Mouse (Mus musculus) erythroblast, embryonic 14.5 days (primary cell): ENCODE data around the gene Fam57a. TPM values are rescaled to one million over a fixed set of nuclear protein-coding genes. Genes with fewer than 3 reads are reported as not detected.

Experiments
- H3K27me3 ChIP-seq: 2 replicates; pipeline ENCODE4 v1.6.1; 2012; ENCODE audit warnings: inconsistent platforms; ENCODE audit not compliant: control insufficient read depth
- H3K36me3 ChIP-seq: 2 replicates; pipeline ENCODE4 v1.6.1; 2012; ENCODE audit warnings: mild to moderate bottlenecking, inconsistent platforms; ENCODE audit not compliant: control insufficient read depth
- H3K4me1 ChIP-seq: 2 replicates; pipeline ENCODE4 v1.6.1; 2012; ENCODE audit warnings: inconsistent platforms; ENCODE audit not compliant: control insufficient read depth
- H3K4me3 ChIP-seq: replicated peaks from 2 replicates; pipeline ENCODE3; 2012; ENCODE audit warnings: moderate library complexity, mild to moderate bottlenecking, inconsistent platforms
- H3K9me3 ChIP-seq: 2 replicates; pipeline ENCODE4 v1.6.1; 2012; ENCODE audit warnings: low read length, inconsistent platforms, mixed read lengths; ENCODE audit not compliant: control insufficient read depth
- GATA1 ChIP-seq: IDR thresholded peaks from 2 replicates; pipeline ENCODE4 v1.6.1; 2012; ENCODE audit warnings: low read length, inconsistent platforms, mixed read lengths
- TAL1 ChIP-seq: IDR thresholded peaks from 3 replicates; pipeline ENCODE4 v1.6.1; 2012; ENCODE audit warnings: low read length, inconsistent platforms, mixed read lengths
- polyA plus RNA-seq: library from polyadenylated mRNA; stranded (reverse); fragments of >175 nt; gene quantifications from 2 replicates; pipeline ENCODE4 v1.2.3, GENCODE M21; 2012

Gene Fam57a
- polyA plus RNA-seq = not detected in 2 replicates

DNA sequence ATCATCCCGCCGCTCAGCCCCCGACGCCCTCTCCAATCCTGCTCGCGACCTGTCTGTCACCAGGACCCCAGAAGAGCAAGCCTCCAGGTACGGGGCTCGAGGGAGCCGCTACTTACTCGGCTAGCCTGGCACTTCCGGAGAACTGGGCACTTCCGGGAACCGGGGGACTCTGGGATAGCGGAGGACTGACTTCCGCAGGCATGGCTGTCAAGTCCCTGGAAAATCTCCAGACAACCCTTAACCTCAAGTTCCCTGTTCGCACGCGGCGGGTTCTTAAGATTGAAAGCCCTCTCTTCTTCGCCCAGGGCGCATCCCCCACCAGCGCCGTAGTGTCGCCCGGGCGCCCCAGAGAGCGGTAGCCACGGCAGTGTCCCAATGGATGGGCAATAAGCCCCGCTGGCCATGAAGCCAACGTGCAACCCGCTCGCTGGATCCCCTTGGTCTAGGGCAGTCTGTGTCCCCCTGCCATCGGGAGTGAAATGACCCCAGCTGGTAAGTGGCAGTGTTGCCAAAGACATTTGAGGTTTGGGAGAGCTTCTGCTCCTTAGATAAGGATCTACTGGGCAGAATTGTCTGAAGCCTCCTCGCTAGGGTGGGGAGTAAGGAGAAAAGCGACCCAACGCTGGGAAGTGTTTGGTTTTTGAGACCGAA lies at the start of gene Fam57a, which contains the start of gene Vps53:
TSS of gene Fam57a (plus strand) at position 177 of the 651 bp plus-strand sequence.
TSS of gene Vps53 (minus strand) at position 153 of the 651 bp plus-strand sequence.
- TF ChIP-seq GATA1 (peak; percentile 88), TAL1 (no peak)
- Histone ChIP-seq H3K36me3 (peaks cover 17% of the 10 kb centered on the region), H3K4me3 (peak within 1 kb of the TSS; percentile 97), H3K27me3 (no peaks in the 10 kb centered on the region), H3K4me1 (peaks cover 21% of the 10 kb centered on the region), H3K9me3 (no peaks in the 10 kb centered on the region)

DNA sequence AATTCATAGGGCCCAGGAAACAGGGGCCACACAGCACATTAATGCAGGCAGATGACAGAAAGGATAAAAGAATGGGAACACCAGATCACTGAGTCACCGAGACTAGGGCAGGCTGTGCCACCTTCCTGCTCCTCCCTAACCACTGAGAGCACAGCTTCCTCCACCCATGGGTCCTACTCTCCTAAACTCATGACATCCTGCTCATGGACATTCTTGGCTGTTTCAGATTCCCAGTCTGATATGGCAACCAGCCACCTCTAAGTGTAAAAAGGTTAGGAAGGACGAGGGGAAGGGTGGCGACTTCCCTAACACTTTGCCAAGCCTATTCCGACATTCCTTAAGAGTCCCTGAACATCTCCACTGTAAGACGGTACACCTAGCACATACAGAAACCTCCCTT lies 48.6 kb upstream of the Fam57a start:
- Histone ChIP-seq H3K36me3 (peaks cover 16% of the 10 kb centered on the region), H3K27me3 (no peaks in the 10 kb centered on the region), H3K9me3 (no peaks in the 10 kb centered on the region), H3K4me1 (no peaks in the 10 kb centered on the region), H3K4me3 (no peak overlapping the region)
- TF ChIP-seq GATA1 = no peak

DNA sequence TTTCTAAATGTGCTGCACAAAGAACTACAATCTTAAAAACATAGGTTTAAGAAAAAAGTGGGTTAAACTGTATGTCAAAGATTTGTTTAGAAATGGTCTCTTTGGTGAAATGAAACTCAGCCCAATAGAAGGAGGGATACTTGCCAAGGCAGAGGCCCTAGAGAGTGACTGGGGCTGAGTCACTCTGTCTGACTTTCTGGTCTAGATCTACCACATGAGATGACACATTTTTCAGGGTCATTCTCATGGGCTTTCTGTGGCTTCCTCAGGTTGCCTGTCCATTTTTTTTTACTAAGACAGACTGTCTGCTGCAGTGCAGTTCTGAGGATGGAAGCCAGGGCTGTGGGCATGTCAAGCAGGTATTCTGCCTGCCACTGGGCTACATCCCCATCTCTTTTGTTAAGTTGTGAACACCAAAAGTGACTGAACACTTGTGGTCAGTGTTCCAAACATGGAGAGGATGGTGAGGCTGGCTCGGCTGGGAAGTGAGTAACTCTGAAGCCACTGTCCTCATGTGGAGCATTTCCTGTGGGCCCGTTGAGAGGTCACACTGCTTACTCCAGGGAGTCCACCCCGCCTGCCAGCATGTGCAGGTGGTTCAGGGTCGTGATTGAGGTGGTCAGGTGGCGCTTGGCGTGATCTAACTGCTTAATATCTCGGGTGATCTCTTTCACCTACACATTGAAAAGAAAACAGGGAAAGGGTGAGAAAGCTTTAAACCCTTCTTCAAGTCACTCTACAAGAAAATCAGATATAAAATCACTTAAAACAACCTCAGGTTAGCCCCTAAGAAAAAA lies 43.6 kb upstream of the Fam57a start:
- Histone ChIP-seq H3K4me3 (no peak overlapping the region), H3K27me3 (no peaks in the 10 kb centered on the region), H3K9me3 (no peaks in the 10 kb centered on the region), H3K4me1 (no peaks in the 10 kb centered on the region), H3K36me3 (peaks cover 21% of the 10 kb centered on the region)
- TF ChIP-seq GATA1 (no peak), TAL1 (no peak)

DNA sequence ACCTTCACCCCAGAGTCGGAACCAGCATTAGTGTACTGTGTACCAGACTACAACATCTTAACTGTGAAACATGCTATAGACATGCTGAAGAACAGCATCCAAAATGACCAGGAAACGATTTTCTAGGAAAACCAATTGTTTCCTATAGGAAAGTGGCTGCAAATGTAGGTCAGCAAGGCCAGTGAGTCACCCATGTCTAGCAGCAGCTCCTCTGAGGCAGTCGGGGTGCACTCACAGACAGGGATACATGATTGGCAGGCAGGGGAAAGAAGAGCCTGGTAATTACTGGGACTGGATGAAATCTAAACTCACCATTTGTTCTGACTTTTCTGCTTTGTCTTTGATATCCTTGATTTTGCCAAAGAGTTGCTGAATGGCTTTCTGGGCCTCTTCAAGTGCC lies 41.5 kb upstream of the Fam57a start:
- no peak overlapping the region for H3K4me3 ChIP-seq
- peaks cover 21% of the 10 kb centered on the region for H3K36me3 ChIP-seq
- no peaks in the 10 kb centered on the region for H3K4me1 ChIP-seq
- H3K27me3 ChIP-seq = no peaks in the 10 kb centered on the region
- no peak for TF ChIP-seq TAL1
- no peak for TF ChIP-seq GATA1
- no peaks in the 10 kb centered on the region for H3K9me3 ChIP-seq

DNA sequence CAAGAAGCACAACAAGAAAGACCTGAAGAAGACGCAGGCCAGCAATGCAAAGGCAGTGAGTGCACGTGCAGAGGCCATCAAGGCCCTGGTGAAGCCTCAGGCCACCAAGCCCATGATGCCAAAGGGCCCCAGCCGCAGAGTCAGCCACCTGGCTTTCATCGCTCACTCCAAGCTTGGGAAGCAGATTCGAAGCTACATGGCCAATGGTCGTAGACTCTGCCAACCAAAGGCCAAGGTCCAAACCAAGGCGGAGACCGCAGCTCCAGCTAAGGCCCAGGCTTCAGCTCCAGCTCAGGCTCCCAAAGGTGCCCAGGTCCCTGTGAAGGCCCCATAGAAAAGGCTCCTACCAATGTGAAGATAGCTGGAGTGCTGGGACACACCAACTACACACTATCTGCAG lies 35.1 kb upstream of the Fam57a start:
- no peaks in the 10 kb centered on the region for H3K36me3 ChIP-seq
- TF ChIP-seq TAL1 = no peak
- TF ChIP-seq GATA1 = no peak
- no peaks in the 10 kb centered on the region for H3K27me3 ChIP-seq
- H3K9me3 ChIP-seq = no peaks in the 10 kb centered on the region
- no peaks in the 10 kb centered on the region for H3K4me1 ChIP-seq
- no peak overlapping the region for H3K4me3 ChIP-seq

DNA sequence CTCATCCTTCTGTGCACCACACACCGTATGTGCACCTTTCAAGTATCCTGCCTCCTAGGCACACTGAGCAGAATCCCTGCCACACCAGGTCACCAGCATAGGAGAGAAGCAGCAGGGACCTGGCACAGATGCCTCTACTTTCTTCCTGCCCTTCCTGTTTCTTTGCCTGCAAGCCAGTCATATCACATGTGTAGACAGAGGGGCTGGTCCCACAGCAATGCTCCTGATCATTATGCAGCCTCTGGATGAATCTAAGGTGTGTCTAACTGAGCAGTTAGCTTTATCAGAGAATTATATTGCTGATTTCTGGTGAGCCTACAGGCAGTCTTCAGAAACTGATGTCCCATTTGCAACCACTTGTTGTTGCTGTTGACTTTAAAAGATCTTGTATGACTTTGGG lies 34.3 kb upstream of the Fam57a start:
- no peaks in the 10 kb centered on the region for H3K4me1 ChIP-seq
- no peak overlapping the region for H3K4me3 ChIP-seq
- H3K27me3 ChIP-seq = no peaks in the 10 kb centered on the region
- TF ChIP-seq GATA1 = no peak
- no peaks in the 10 kb centered on the region for H3K9me3 ChIP-seq
- H3K36me3 ChIP-seq = no peaks in the 10 kb centered on the region; the same call in 1 of the 2 replicates

DNA sequence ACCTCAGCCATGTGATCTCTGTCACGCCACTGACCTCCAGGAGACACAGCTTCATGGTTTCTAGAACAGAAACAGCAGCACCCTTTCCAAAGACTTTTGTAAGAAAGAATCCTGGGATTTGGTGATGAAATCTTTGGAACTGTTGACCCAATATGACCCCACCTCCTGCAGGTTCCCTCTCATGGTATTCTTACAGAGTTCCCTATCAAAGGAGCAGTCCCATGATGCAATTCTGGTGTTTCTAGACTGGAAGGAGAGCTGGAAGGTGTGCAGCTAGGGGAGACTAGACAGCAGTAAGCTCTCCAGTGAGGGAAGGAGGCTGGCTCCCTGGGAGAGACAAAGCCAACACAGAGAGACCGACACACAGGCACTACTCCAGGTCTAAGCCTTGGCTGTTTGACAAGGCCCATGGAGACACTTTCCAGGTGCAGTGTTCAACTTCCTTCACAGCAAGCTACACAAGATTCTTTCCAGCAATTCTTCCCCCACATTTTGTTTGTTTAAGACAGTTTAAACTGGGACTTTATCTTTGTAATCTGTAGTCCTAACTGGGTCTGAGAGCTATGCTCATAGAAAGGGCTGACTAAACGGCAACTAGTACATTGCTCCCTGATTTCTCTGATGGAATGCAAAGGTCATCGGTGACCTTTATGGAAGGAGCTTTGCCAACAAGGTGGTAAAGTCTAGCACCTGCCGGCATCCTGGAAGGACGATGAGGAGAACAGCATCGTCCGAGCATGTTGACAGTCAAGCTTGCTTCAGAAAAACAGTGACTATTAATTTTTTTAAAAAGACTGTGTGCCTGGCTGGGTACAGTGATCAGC lies 33.1 kb upstream of the Fam57a start:
- no peak overlapping the region for H3K4me3 ChIP-seq
- TF ChIP-seq TAL1 = no peak
- TF ChIP-seq GATA1 = no peak
- no peaks in the 10 kb centered on the region; the same call in 1 of the 2 replicates for H3K36me3 ChIP-seq
- no peaks in the 10 kb centered on the region for H3K4me1 ChIP-seq
- no peaks in the 10 kb centered on the region for H3K27me3 ChIP-seq
- H3K9me3 ChIP-seq = no peaks in the 10 kb centered on the region

DNA sequence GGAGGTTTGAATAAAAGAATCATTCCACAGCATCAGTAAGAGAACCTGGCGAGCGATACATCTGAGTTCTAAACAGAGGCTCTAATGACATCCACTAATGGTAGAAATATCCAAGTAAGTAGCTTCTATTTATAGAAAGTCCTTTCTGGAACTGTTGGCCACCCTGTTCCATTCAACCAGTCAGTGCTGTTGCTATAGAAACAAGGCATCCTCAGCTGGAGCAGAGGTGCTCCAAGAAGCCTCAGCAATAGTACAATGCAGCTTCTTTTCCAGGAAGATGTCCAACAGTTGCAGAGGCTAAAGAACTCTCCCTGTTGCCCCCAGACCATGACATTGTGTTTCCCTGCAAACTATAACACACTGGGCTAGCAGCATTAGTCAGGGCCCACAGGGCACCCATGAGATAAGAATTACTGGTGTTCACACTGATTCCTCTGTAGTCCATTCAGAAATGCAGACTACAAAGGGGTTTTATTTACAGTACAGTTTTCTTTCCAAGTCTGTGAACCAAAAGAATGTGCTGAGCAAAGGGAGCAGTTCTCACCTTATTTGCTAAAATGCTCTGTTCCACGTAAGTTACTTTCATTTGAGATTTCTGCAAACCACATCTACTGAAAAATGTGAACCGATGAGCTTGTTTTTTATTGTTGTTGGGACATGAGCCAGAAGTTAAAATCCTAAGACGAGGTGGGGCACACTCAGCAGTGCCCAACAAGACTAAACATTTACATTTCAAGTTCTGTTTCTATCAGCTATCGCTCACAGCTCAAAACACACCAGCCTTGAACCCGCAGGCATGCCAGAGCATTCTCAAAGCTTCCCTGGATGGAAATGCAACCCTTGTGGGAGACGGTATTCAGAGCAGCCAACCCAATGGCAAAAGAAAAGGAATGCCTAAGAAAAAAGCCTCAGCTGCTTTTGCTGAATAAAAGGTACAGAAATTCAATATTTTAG lies 31.1 kb upstream of the Fam57a start:
- no peaks in the 10 kb centered on the region for H3K9me3 ChIP-seq
- no peaks in the 10 kb centered on the region for H3K4me1 ChIP-seq
- no peak for TF ChIP-seq GATA1
- no peak for TF ChIP-seq TAL1
- H3K27me3 ChIP-seq = no peaks in the 10 kb centered on the region
- H3K4me3 ChIP-seq = no peak overlapping the region
- peaks cover 2% of the 10 kb centered on the region; the same call in 1 of the 2 replicates for H3K36me3 ChIP-seq
